Mouse (Mus musculus) cerebellum, adult 2 months (tissue): Measurements from ENCODE around the gene Utp3.

ENCODE experiments used
- CTCF ChIP-seq: fragments of 200-500 bp; IDR thresholded peaks from 2 replicates; pipeline ENCODE4 v1.5.1; 2011; ENCODE audit warnings: low read depth, mild to moderate bottlenecking, control low read depth, low read length, moderate library complexity, borderline replicate concordance; ENCODE audit not compliant: insufficient read depth
- POLR2A ChIP-seq: fragments of 200-500 bp; IDR thresholded peaks from 2 replicates; pipeline ENCODE4 v1.6.1; 2011; ENCODE audit warnings: low read length, control low read depth, borderline replicate concordance; ENCODE audit not compliant: insufficient read depth

DNA sequence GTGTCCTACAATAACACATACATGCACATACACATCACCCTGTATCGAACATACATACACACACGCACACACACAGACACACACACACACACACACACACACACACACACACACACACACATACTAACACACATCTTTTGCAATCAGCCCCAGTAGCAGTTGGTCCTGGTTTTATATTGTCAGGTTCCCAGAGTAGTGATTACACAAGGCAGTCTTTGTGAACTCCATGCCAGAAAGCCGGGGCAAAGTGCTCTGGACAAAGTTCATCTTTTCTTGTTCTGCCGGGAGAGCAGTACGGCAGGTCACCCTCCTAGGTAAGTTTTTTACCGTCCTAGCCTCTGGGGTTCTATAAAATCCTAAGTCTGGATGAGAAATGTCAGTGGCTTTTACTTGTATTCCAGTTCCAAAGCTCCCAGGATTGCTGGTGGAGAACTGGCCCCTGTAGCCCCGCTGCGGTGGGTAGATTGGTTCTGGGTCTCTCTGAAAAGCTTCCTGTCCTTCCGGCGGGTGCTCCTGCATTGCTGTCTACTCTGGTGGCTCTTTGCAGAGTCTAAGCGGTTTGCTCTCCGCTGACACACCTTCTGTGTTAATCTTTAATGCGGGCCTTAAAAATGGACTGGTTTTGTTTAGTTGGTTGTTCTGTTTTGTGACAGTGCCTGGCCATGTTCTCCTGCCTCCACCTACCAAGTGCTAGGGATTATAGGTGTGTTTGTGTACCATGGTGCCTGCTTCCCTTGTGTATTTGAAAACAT, 39.3 kb downstream of the Utp3 start:
- TF ChIP-seq CTCF: no peak
- TF ChIP-seq POLR2A: no peak
